Mouse (Mus musculus): ENCODE data around the gene Cd209d. TPM values are rescaled to one million over a fixed set of nuclear protein-coding genes. Genes with fewer than 3 reads are reported as not detected.
"Not testable (repeated sequence)": the region's sequence is repeated elsewhere in the genome, so short reads cannot be mapped to it uniquely, and the experiment has no call there.

The Cd209d gene
- total RNA-seq (2021) = 1 to 10 TPM; 2.0 to 3.7 TPM
- long read RNA-seq, experiment 1, partial matches to known transcripts = 4 of 7 reads
- long read RNA-seq, experiment 1, other reads (novel, unspliced or antisense) = 0 of 7 reads
- long read RNA-seq, experiment 2, partial matches to known transcripts = 2 of 2 reads
- long read RNA-seq, experiment 2, other reads (novel, unspliced or antisense) = 0 of 2 reads

DNA sequence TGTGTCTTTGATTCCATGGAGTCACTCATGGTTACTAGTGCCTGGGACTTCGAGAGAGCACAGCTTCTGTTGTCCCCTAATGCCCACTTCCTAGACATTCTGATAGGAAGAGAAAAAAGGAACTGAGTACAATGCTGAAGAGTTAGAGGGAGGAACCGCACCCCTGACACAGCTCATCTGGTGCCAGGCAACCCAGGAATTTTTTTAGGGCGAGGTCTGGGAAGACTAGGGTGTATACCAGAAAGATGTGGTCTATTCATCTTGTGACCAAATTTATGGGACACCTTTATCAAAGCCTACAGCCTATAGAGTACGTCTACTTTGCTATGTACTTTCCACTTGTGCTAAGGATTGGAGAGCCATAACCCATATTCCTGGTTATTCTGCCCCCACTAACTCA is at the start of gene Cd209d:
Gene Cd209d, minus strand, starts transcription at position 101 of the 400 bp plus-strand sequence.
- no peak for DNase-seq (ENCODE audit: low spot score)

DNA sequence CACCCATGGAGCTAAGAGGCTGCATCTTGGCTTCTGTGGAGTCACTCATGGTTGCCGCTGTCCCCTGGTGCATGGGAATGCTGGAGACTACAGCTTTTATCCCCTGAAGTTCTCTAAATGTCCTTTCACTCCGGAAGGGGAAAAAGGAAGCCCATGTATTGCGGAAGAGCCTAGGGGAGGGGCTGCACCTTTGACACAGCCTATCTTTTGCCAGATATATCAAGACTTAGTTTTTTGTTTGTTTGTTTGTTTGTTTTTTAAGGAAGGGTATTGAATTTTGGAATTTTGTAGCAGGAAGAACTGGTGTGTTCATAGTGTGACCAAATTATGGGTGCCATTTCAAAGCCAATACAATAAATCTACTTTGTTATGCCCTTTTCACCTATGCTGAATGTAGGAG is 48.4 kb upstream of the Cd209d start, which contains the start of gene Cd209b:
Gene Cd209b, minus strand, starts transcription at position 101 of the 400 bp plus-strand sequence.
- no peak for DNase-seq (ENCODE audit: low spot score)

DNA sequence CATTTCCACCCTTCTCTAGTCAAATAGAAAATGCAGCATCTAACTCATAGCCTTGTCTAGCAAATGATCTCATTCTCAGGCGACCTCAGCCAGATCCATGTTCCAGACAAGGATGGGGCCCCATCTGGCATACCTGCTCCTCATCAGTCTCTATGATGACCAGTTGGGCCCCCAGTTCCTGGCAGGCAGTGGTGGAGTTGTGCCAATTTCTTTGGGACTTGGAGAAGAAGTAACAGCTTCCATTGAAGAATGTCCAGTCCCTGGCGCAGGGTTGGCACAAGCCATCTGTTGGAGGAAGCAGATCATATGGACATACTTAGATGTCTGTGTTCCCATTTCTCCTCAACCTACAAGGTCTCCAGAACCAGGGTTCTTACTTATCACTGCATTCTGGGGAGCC is 2.2 kb downstream of the Cd209d start:
- no peak for DNase-seq (ENCODE audit: low spot score)

DNA sequence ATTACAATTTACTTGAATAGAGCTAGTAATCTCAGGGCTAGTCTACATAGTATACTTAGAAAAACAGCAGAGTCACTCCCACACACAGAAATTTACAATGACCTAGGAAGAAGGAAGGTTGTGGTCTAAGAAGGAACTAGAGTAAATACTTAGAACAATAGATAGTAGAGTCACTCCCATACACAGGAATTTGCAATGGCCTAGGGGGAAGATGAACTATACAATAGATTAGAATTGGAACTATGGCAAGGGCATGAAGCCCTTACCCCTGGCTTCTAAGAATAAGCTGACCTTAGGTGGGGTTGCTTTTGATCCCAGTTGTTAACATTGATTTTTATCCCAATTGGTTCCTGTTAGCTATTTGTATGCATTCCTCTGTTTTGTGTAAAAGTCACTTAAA is 15.6 kb downstream of the Cd209d start:
- DNase-seq (ENCODE audit: low spot score) = not testable (repeated sequence)

DNA sequence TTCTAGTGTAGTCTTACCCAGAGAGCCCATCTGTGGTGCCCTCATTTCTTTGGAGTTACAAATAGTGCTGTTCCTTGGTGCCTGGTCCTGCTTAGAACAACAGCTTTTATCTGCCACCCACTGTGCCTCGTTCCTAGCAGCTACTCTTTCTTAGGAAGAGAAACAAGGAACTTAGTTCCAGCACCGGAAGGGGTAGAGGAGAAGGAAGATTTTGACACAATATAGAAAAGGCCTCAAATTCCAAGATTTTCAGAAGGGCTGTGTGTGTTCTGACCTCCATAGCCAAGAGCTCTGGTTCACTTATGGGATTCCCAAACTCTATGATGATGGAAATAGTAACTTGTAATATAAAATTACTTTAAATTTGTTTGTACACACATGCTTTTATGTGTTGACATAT is 24.1 kb downstream of the Cd209d start, which contains the start of gene Cd209e:
Gene Cd209e, minus strand, starts transcription at position 101 of the 400 bp plus-strand sequence.
- DNase-seq (ENCODE audit: low spot score) = no peak

Other genes starting within 250 kb of the Cd209d start
- gene Stxbp2, start 247.6 kb downstream of the Cd209d start, total RNA-seq (2021) = 1 to 10 TPM; 3.6 to 4.8 TPM
- 1 to 10 TPM; 2.0 to 8.4 TPM for gene Retn, start 222.8 kb downstream of the Cd209d start, total RNA-seq (2021)
- not detected for gene Mcemp1, start 212.8 kb downstream of the Cd209d start, total RNA-seq (2021)
- gene Fcor, start 206.2 kb downstream of the Cd209d start, total RNA-seq (2021) = 1 to 10 TPM in 1 of 2 experiments, under 1 TPM in 1; 0.96 to 1.4 TPM
- 10 to 100 TPM; 18.4 to 21.3 TPM for gene Trappc5, start 202.3 kb downstream of the Cd209d start, total RNA-seq (2021)
- gene Fcer2a, start 184.4 kb downstream of the Cd209d start, total RNA-seq (2021) = not detected
- not detected for gene Clec4g, start 157.9 kb downstream of the Cd209d start, total RNA-seq (2021)
- under 1 TPM; 0.64 to 1.00 TPM for gene Cd209a, start 129.6 kb downstream of the Cd209d start, total RNA-seq (2021)
- not detected for gene Cd209e, start 24.2 kb downstream of the Cd209d start, total RNA-seq (2021)
- 1 to 10 TPM in 1 of 2 experiments, under 1 TPM in 1; 0.91 to 2.4 TPM for gene Cd209b, start 48.3 kb upstream of the Cd209d start, total RNA-seq (2021)
- under 1 TPM; 0.41 to 0.52 TPM for gene Cd209c, start 76.2 kb upstream of the Cd209d start, total RNA-seq (2021)
- 1 to 10 TPM in 1 of 2 experiments, under 1 TPM in 1; 0.91 to 1.6 TPM for gene Cd209f, start 227.3 kb upstream of the Cd209d start, total RNA-seq (2021)

All from gastrocnemius, adult 18-20 months (tissue).